Comparison of ENCODE assay signal across 16 mouse cellular contexts in the genomic region with DNA sequence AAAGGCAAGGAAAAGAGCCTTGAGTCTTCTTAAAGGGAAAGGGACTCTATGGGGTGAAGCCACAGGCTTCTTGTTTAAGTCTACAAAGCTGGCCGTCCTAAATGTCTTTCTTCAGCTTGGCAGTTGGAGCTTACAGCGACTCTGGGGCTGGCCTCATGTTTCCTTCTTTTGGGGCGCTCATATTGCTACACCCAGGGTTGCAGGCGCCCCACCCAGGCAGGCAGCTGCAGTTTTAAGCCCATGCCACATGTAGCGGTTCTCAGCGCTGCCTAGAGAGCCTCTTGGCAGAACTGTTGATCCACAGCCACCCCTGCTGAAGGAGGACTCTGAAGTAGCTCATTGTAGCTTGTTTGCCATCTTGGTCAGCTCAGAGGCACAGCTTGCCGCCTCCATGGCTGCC. TPM values are rescaled to one million over a fixed set of nuclear protein-coding genes. Genes with fewer than 3 reads are reported as not detected.
DNase-seq lines count a peak whose midpoint lies in the region; ATAC-seq and TF ChIP-seq lines count a peak whose summit lies in the region.
"Had no signal": no experiment of that assay in that cellular context is flagged by ENCODE, and none has a peak within 500 bp of the region (broad histone marks: within the 10 kb centered on the region; RNA-seq: fewer than 3 reads in every experiment).

No protein-coding gene starts in this region.

- no peak for TF ChIP-seq CTCF in layer of hippocampus, adult 2 months (conservative IDR thresholded peaks at IDR 0.05)
- no peak for TF ChIP-seq CTCF in G1E (IDR thresholded peaks at IDR 0.05; ENCODE audit: low read depth, low read length)

- H3K27ac ChIP-seq in layer of hippocampus, adult 2 months, result peak overlapping the region; percentile 46
- H3K27ac ChIP-seq: embryonic facial prominence, embryonic 13.5 days; forebrain, embryonic 12.5 days; gastrocnemius, adult 2 months; heart, embryonic 10.5 days; hindbrain, embryonic 13.5 days; hindbrain, postnatal 0 days had no signal

- peaks cover 7% of the 10 kb centered on the region for H3K9me3 ChIP-seq in G1E (replicated peaks)
- H3K9me3 ChIP-seq: embryonic facial prominence, embryonic 13.5 days; forebrain, embryonic 12.5 days; heart, embryonic 10.5 days; hindbrain, embryonic 13.5 days had no signal

- H3K36me3 ChIP-seq in G1E (replicated peaks), result peaks cover 9% of the 10 kb centered on the region
- H3K36me3 ChIP-seq: forebrain, embryonic 12.5 days had no signal

- ATAC-seq in G1E (ENCODE audit: extremely low read depth, insufficient number of reproducible peaks, low FRiP score, poor library complexity, severe bottlenecking), result no peak
- ATAC-seq in megakaryocyte progenitor cell, adult 5-6 weeks (replicated peaks; ENCODE audit: poor library complexity), result peak; percentile 33
- ATAC-seq: forebrain, embryonic 16.5 days; hindbrain, postnatal 0 days had no signal

- no peak for DNase-seq in layer of hippocampus, adult 2 months (ENCODE audit: low spot score in 2 of 2)
- DNase-seq in layer of hippocampus, adult 9-11 months, result no peak
- DNase-seq in 416B (ENCODE audit: low read depth) (peak; percentile 36), G1E (ENCODE audit: low spot score) (no peak)
- DNase-seq in heart, adult 11 months, result no peak
- no peak for DNase-seq in thymus, postnatal 10 days (ENCODE audit: low spot score in 2 of 2)
- DNase-seq: cerebellum, adult 8-10 months; gastrocnemius, postnatal 25 days had no signal

- peaks cover 92% of the 10 kb centered on the region for H3K4me1 ChIP-seq in G1E (ENCODE audit: insufficient read depth, low read depth, low read length)
- H3K4me1 ChIP-seq: forebrain, embryonic 12.5 days; hindbrain, embryonic 13.5 days had no signal

- H3K27me3 ChIP-seq in G1E (ENCODE audit: insufficient read depth, low read length), result peaks cover 58% of the 10 kb centered on the region
- H3K27me3 ChIP-seq: embryonic facial prominence, embryonic 13.5 days; forebrain, embryonic 12.5 days; hindbrain, embryonic 13.5 days had no signal

- H3K4me3 ChIP-seq in layer of hippocampus, adult 2 months, result no peak overlapping the region
- peak overlapping the region; percentile 31; the same call in 1 of the 2 replicates for H3K4me3 ChIP-seq in G1E (ENCODE audit: low read depth, low read length)
- H3K4me3 ChIP-seq: embryonic facial prominence, embryonic 13.5 days; forebrain, embryonic 12.5 days; gastrocnemius, adult 2 months; heart, embryonic 10.5 days; hindbrain, embryonic 13.5 days had no signal

RNA-seq across cellular contexts. Expression of gene Tbc1d7, which starts 28.0 kb away (rescaled TPM):
- total RNA-seq in layer of hippocampus, adult 2 months (2021), result 10 to 100 TPM; 26.0 to 27.2 TPM
- total RNA-seq in G1E (2014; fragmentation: Nextera tagmentation) (82.5 and 87.3 TPM in 2 replicates), G1E (2017) (9.4 and 18.2 TPM in 2 replicates)
- polyA plus RNA-seq in G1E (2012), result 10.9 and 11.6 TPM in 2 replicates
- total RNA-seq in megakaryocyte progenitor cell, adult 5-6 weeks (2015), result 22.8 and 28.9 TPM in 2 replicates
- total RNA-seq in megakaryocyte progenitor cell, adult 5-6 weeks (2017), result 6.5 and 6.6 TPM in 2 replicates
